Mouse (Mus musculus) liver, adult 2 months (tissue): ENCODE measurements at regions not wholly inside any gene's neighbourhood (a gene's known extent, or its start where the extent isn't known, plus 50 kb on each side); places are given as distances from the start of the nearest gene placed in this dataset.

Experiments used
- DNase-seq: peaks from one replicate; pipeline ENCODE4 v3.0.0-alpha.2; 2011; ENCODE audit warnings: low read depth, low spot score; ENCODE audit errors: extremely low read depth
- H3K27ac ChIP-seq: fragments of 200-500 bp; replicated peaks from 2 replicates; pipeline ENCODE4 v1.5.1; 2012; ENCODE audit warnings: low read depth, mild to moderate bottlenecking, control low read depth, inconsistent platforms, low read length; ENCODE audit not compliant: insufficient read depth
- H3K27me3 ChIP-seq: fragments of 200-500 bp; 2 replicates; pipeline ENCODE4 v1.6.1; 2012; ENCODE audit warnings: mild to moderate bottlenecking, moderate library complexity, low read length, inconsistent platforms; ENCODE audit not compliant: control insufficient read depth, insufficient read depth
- H3K36me3 ChIP-seq: fragments of 200-500 bp; 2 replicates; pipeline ENCODE4 v1.6.1; 2012; ENCODE audit warnings: low read length, inconsistent platforms; ENCODE audit not compliant: control insufficient read depth, insufficient read depth
- H3K4me1 ChIP-seq: fragments of 200-500 bp; 2 replicates; pipeline ENCODE4 v1.6.1; 2011; ENCODE audit warnings: low read length; ENCODE audit not compliant: control insufficient read depth, insufficient read depth
- H3K4me3 ChIP-seq: fragments of 200-500 bp; 2 replicates; pipeline ENCODE4 v1.5.1; 2011; ENCODE audit warnings: low read depth, mild to moderate bottlenecking, control low read depth, low read length, moderate library complexity; ENCODE audit not compliant: insufficient read depth
- H3K79me2 ChIP-seq: fragments of 200-500 bp; 2 replicates; pipeline ENCODE4 v1.6.1; 2012; ENCODE audit warnings: inconsistent platforms, mild to moderate bottlenecking, low read length, moderate library complexity; ENCODE audit not compliant: control insufficient read depth, insufficient read depth
- H3K9ac ChIP-seq: fragments of 200-500 bp; 2 replicates; pipeline ENCODE4 v1.6.1; 2012; ENCODE audit warnings: low read depth, mild to moderate bottlenecking, control low read depth, inconsistent platforms, low read length
- CTCF ChIP-seq: fragments of 200-500 bp; IDR thresholded peaks from 2 replicates; pipeline ENCODE4 v1.5.1; 2011; ENCODE audit warnings: low read depth, low read length, control low read depth
- POLR2A ChIP-seq: fragments of 200-500 bp; IDR thresholded peaks from 2 replicates; pipeline ENCODE4 v1.6.1; 2011; ENCODE audit warnings: low read length, control low read depth; ENCODE audit not compliant: insufficient read depth; ENCODE audit errors: extremely low read depth
- WGBS: fragments of 180-500 bp; shearing (Covaris S2); methylation state at CpG from one replicate; pipeline ENCODE4 v1.1.7; 2018; 5-methylcytosine and 5-hydroxymethylcytosine counted together

- H3K27ac ChIP-seq, result no peak overlapping the region
- no peaks in the 10 kb centered on the region for H3K79me2 ChIP-seq
- no peaks in the 10 kb centered on the region for H3K4me1 ChIP-seq
- no peak for TF ChIP-seq POLR2A
- no peak for TF ChIP-seq CTCF
- no peak for DNase-seq
- no peaks in the 10 kb centered on the region for H3K27me3 ChIP-seq
- 78% methylated on average over 12 of the region's 12 CpGs for WGBS
- H3K9ac ChIP-seq, result no peak overlapping the region
- no peak overlapping the region for H3K4me3 ChIP-seq
- H3K36me3 ChIP-seq, result no peaks in the 10 kb centered on the region
Measured at GRCm38 (mm10) chr9:46504536-46504935, 184.8 kb upstream of the 4931429L15Rik start.

- 79% methylated on average over 3 of the region's 3 CpGs for WGBS
- H3K4me3 ChIP-seq, result no peak overlapping the region
- H3K27ac ChIP-seq, result no peak overlapping the region
Measured at GRCm38 (mm10) chr9:46504133-46504416, 184.3 kb upstream of the 4931429L15Rik start.

GRCm38 (mm10) chr9:46503321-46504132 is 183.7 kb upstream of the 4931429L15Rik start:
- no peak overlapping the region for H3K27ac ChIP-seq
- H3K4me1 ChIP-seq, result no peaks in the 10 kb centered on the region
- DNase-seq, result no peak
- no peak overlapping the region for H3K9ac ChIP-seq
- no peaks in the 10 kb centered on the region for H3K27me3 ChIP-seq
- TF ChIP-seq POLR2A (no peak), CTCF (no peak)
- no peaks in the 10 kb centered on the region for H3K79me2 ChIP-seq
- no peak overlapping the region for H3K4me3 ChIP-seq
- H3K36me3 ChIP-seq, result no peaks in the 10 kb centered on the region
- 81% methylated on average over 8 of the region's 8 CpGs for WGBS

More at GRCm38 (mm10) chr9:46504133-46504416, 184.3 kb upstream of the 4931429L15Rik start:
- Histone ChIP-seq H3K4me1 (no peaks in the 10 kb centered on the region), H3K27me3 (no peaks in the 10 kb centered on the region), H3K36me3 (no peaks in the 10 kb centered on the region), H3K79me2 (no peaks in the 10 kb centered on the region), H3K9ac (no peak overlapping the region)
- no peak for DNase-seq
- no peak for TF ChIP-seq CTCF

GRCm38 (mm10) chr9:46499426-46499825 is 179.6 kb upstream of the 4931429L15Rik start:
- DNase-seq, result no peak
- H3K36me3 ChIP-seq, result no peaks in the 10 kb centered on the region
- no peaks in the 10 kb centered on the region for H3K27me3 ChIP-seq
- no peaks in the 10 kb centered on the region for H3K79me2 ChIP-seq
- 32% methylated on average over 2 of the region's 2 CpGs for WGBS
- no peak overlapping the region for H3K27ac ChIP-seq
- no peaks in the 10 kb centered on the region for H3K4me1 ChIP-seq
- no peak overlapping the region for H3K9ac ChIP-seq
- H3K4me3 ChIP-seq, result no peak overlapping the region
- TF ChIP-seq CTCF (no peak), POLR2A (no peak)

- Histone ChIP-seq H3K4me3 (no peak overlapping the region), H3K79me2 (no peaks in the 10 kb centered on the region), H3K4me1 (no peaks in the 10 kb centered on the region), H3K27ac (no peak overlapping the region), H3K36me3 (no peaks in the 10 kb centered on the region), H3K27me3 (no peaks in the 10 kb centered on the region), H3K9ac (no peak overlapping the region)
- no peak for DNase-seq
- 69% methylated on average over 5 of the region's 5 CpGs for WGBS
- no peak for TF ChIP-seq POLR2A
- TF ChIP-seq CTCF, result no peak
Measured at GRCm38 (mm10) chr9:46498861-46499260, 179.1 kb upstream of the 4931429L15Rik start.

- Histone ChIP-seq H3K9ac (no peak overlapping the region), H3K4me1 (no peaks in the 10 kb centered on the region), H3K27ac (no peak overlapping the region), H3K27me3 (no peaks in the 10 kb centered on the region), H3K4me3 (no peak overlapping the region), H3K36me3 (no peaks in the 10 kb centered on the region), H3K79me2 (no peaks in the 10 kb centered on the region)
- TF ChIP-seq CTCF (no peak), POLR2A (no peak)
- no peak for DNase-seq
- 83% methylated on average over 6 of the region's 6 CpGs for WGBS
Measured at GRCm38 (mm10) chr9:46495276-46495675, 175.5 kb upstream of the 4931429L15Rik start.
